Mouse (Mus musculus) midbrain, embryonic 14.5 days (tissue): ENCODE measurements at regions not wholly inside any gene's neighbourhood (a gene's known extent, or its start where the extent isn't known, plus 50 kb on each side); places are given as distances from the start of the nearest gene placed in this dataset.

Experiments
- ATAC-seq: fragments of 200-750 bp; cut with Nextera tagmentation; 2 replicates; pipeline ENCODE4 v1.8.0; 2017; ENCODE audit warnings: moderate number of reproducible peaks, moderate library complexity; ENCODE audit not compliant: low FRiP score, low TSS enrichment
- DNase-seq: peaks from one replicate; pipeline ENCODE4 v3.0.0-alpha.2; 2015
- H3K27ac ChIP-seq: fragments of 300-500 bp; sonication (generic); replicated peaks from 2 replicates; pipeline ENCODE4 v1.5.1; 2014; ENCODE audit warnings: mild to moderate bottlenecking, low read depth, low read length, moderate library complexity
- H3K27me3 ChIP-seq: fragments of 300-500 bp; sonication (generic); 2 replicates; pipeline ENCODE4 v1.6.1; 2014; ENCODE audit warnings: low read length, control low read depth, mixed read lengths; ENCODE audit not compliant: control insufficient read depth, insufficient read depth
- H3K36me3 ChIP-seq: fragments of 300-500 bp; sonication (generic); 2 replicates; pipeline ENCODE4 v1.6.1; 2014; ENCODE audit warnings: low read length, control low read depth; ENCODE audit not compliant: control insufficient read depth, insufficient read depth
- H3K4me1 ChIP-seq: fragments of 300-500 bp; sonication (generic); 2 replicates; pipeline ENCODE4 v1.6.1; 2014; ENCODE audit warnings: mild to moderate bottlenecking, antibody characterized with exemption, low read length, control low read depth; ENCODE audit not compliant: control insufficient read depth, insufficient read depth
- H3K4me2 ChIP-seq: fragments of 300-500 bp; sonication (generic); 2 replicates; pipeline ENCODE4 v1.6.1; 2014; ENCODE audit warnings: mild to moderate bottlenecking, low read length, moderate library complexity
- H3K4me3 ChIP-seq: fragments of 300-500 bp; sonication (generic); replicated peaks from 2 replicates; pipeline ENCODE4 v1.5.1; 2014; ENCODE audit warnings: low read depth, low read length
- H3K9ac ChIP-seq: fragments of 300-500 bp; sonication (generic); replicated peaks from 2 replicates; pipeline ENCODE4 v1.6.1; 2014; ENCODE audit warnings: mild to moderate bottlenecking, low read length, moderate library complexity
- H3K9me3 ChIP-seq: fragments of 300-500 bp; sonication (generic); 2 replicates; pipeline ENCODE4 v1.6.1; 2016; ENCODE audit warnings: low read length, control low read depth, mixed read lengths; ENCODE audit not compliant: control insufficient read depth
- WGBS: fragments of 180-500 bp; shearing (Covaris S2); extraction: QIAGEN DNeasy Blood & Tissue Kit; methylation state at CpG from one replicate; pipeline ENCODE4 v1.1.7; 2014; 5-methylcytosine and 5-hydroxymethylcytosine counted together

DNA sequence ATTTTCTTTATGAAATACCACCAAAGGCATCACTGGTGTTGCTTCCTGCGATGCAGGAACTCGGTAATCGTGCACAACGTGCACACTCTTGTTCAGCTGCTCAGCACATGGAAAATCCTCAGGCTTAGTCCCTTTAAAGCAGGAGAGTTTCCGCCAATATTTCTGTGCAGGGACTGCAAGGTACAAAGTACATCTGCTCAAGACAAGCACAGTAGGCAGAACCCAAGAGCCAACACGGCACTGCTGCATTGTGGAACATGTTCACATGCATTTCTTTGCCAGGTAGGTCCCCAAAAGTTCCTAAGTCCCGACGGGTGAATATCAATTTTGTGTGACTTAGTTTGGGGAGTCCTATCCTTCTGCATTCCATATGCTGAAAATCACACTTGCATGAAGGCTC, 808.0 kb upstream of the Pou3f3 start:
- Histone ChIP-seq H3K4me1 (peaks cover 35% of the 10 kb centered on the region), H3K27ac (no peak overlapping the region), H3K4me2 (no peak overlapping the region), H3K4me3 (no peak overlapping the region), H3K9ac (no peak overlapping the region), H3K36me3 (no peaks in the 10 kb centered on the region), H3K27me3 (no peaks in the 10 kb centered on the region), H3K9me3 (no peaks in the 10 kb centered on the region)
- no peak for ATAC-seq
- no peak for DNase-seq
- 91% methylated on average over 8 of the region's 8 CpGs for WGBS

DNA sequence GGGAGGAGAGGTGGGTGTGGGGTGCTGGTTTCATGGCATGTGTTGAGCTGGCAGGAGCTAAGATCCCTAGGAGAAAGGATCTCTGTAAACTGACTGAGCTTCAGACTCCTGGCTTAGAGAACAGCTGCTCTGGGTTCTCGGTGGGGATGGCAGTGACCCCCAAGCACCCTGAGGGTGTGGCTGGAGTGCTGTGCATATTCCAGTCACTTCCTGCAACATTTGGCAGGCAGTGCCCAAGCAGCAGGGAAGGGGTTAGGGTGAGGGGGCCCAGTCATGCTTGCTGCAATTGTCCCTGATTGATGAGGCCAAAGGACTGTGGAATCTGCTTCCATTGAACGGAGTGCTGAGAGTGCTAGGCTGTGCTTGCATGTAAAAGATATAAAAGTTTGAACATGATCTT, 807.4 kb upstream of the Pou3f3 start:
- Histone ChIP-seq H3K4me1 (peaks cover 35% of the 10 kb centered on the region), H3K27me3 (no peaks in the 10 kb centered on the region), H3K36me3 (no peaks in the 10 kb centered on the region), H3K9me3 (no peaks in the 10 kb centered on the region), H3K27ac (no peak overlapping the region), H3K9ac (no peak overlapping the region), H3K4me2 (no peak overlapping the region), H3K4me3 (no peak overlapping the region)
- 10% methylated on average over 2 of the region's 2 CpGs for WGBS
- peak; percentile 41 for DNase-seq
- no peak; the same call in 1 of the 2 replicates for ATAC-seq

DNA sequence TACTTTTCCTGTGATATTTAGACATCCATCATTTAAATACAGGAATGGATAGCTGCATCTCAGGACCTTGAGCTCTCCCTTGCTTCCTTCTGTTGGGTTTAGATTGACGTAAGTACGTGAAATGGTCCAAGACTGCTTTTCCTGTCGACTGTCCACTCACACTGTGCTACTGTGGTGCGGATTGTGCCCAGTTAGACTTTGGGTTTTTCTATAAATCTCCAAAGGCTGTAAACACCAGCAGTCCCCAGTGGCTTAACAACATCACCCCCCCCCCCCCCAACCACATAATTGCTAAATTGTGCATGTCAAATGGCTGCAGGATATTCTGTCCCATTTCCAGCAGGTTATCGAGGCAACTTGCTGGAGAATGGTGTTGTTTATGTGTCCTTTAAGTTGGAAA, 806.6 kb upstream of the Pou3f3 start:
- no peak overlapping the region for H3K4me2 ChIP-seq
- H3K9me3 ChIP-seq = no peaks in the 10 kb centered on the region
- no peaks in the 10 kb centered on the region for H3K27me3 ChIP-seq
- no peak overlapping the region for H3K4me3 ChIP-seq
- no peak overlapping the region for H3K27ac ChIP-seq
- no peak for DNase-seq
- H3K4me1 ChIP-seq = peaks cover 35% of the 10 kb centered on the region
- WGBS = 51% methylated on average over 5 of the region's 5 CpGs
- H3K9ac ChIP-seq = no peak overlapping the region
- no peak for ATAC-seq
- H3K36me3 ChIP-seq = no peaks in the 10 kb centered on the region

DNA sequence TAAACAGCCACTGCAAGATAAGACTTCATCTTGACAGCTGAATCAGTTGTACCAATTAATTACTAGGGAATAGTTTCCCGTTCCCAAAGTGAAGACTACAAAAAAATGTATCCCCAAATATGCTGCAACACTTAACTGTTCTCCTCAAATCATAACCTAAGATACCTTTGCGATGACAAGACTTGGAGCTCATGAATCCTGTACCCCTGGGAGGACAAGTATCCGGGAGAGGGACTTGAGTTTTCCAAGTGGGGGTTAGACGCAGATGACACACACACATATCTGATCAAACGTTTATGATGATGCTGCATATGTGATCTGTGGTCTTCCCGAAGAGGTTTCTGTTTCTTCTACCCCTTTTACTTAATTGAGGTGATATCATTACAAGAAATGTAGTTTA, 805.6 kb upstream of the Pou3f3 start:
- Histone ChIP-seq H3K36me3 (no peaks in the 10 kb centered on the region), H3K27ac (no peak overlapping the region), H3K4me1 (peaks cover 35% of the 10 kb centered on the region), H3K4me3 (no peak overlapping the region), H3K27me3 (no peaks in the 10 kb centered on the region), H3K9ac (no peak overlapping the region), H3K9me3 (no peaks in the 10 kb centered on the region), H3K4me2 (no peak overlapping the region; the same call in 1 of the 2 replicates)
- 43% methylated on average over 6 of the region's 6 CpGs for WGBS
- DNase-seq (peak; percentile 34), ATAC-seq (no peak)

DNA sequence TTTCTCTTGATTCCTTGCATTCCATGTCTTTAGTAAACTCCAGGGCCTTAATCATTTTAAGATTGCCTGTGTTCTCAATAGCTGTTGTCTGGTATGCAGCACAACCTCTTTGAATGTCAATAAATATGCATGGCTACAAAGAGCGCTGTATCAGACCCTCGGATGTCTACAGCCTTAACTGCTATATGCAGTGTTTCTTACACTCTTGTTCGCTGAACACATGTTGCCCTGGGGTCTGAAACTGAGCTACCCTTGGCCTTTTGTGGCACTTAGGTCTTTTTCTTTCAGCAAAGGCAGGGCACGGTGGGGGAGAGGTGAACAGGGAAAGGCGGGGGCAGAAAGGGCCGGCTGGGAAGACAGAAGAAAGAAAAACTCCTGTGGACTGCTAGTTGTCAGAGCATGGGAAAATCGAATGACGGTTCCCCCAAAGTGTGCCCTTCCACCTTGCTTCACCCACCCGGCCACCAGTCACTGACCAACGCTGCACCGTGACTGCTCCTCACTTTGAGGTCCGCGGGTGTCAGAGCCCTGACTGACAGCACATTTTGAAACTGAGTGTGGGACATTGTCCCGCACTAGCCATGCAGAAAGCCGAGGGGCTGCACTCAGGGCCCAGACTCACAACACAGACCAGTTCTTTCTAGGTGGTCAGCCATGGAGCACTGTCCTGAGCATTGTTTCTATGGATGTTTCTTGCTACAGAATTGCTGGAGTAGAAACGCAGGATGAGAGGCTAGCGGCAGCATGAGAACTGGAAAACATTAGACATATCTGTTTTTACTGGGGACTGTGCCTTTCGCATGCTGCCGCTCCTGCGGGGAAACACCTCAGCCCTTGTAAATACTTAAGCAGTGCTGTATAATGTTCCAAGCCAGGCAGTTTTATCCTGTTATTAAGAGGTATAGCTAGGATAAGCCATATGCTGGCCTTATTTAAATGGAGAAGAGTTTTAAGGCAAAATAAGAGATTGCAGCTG, 804.6 kb upstream of the Pou3f3 start:
- H3K9ac ChIP-seq = peak overlapping the region; percentile 24; the same call in 1 of the 2 replicates
- H3K9me3 ChIP-seq = no peaks in the 10 kb centered on the region
- H3K4me2 ChIP-seq = peak overlapping the region; percentile 45
- DNase-seq (peak; percentile 50), ATAC-seq (0 out of 2 replicates have a peak, but pooled peaks have one; percentile 47)
- no peaks in the 10 kb centered on the region for H3K27me3 ChIP-seq
- WGBS = 16% methylated on average over 20 of the region's 20 CpGs
- H3K27ac ChIP-seq = peak overlapping the region; percentile 65
- 0 out of 2 replicates have a peak overlapping the region, but pooled peaks have one; percentile 2 for H3K4me3 ChIP-seq
- H3K36me3 ChIP-seq = no peaks in the 10 kb centered on the region
- H3K4me1 ChIP-seq = peaks cover 34% of the 10 kb centered on the region

DNA sequence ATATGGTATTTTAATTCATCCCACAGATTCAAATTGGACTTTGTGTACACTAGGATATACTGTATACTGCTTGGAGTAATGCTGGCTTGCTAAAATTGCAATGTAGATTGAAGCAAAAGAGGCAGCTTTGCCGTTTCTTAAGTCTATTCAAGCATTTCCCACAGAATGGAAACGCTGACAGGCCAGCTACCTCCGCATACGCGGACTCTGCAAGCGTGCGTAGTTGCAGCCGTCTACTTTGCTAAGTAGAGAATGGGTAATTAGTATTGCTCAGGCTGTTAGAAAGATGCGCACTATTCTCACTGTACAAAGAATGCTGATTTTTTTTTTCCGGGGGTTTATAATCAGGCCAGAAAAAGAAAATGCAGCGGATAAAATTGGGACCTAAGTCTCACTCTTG, 803.8 kb upstream of the Pou3f3 start:
- Histone ChIP-seq H3K4me2 (peak overlapping the region; percentile 45), H3K27ac (peak overlapping the region; percentile 65; the same call in 1 of the 2 replicates), H3K4me3 (no peak overlapping the region), H3K27me3 (no peaks in the 10 kb centered on the region), H3K36me3 (no peaks in the 10 kb centered on the region), H3K9me3 (no peaks in the 10 kb centered on the region), H3K9ac (no peak overlapping the region), H3K4me1 (peaks cover 32% of the 10 kb centered on the region)
- WGBS = 23% methylated on average over 11 of the region's 11 CpGs
- ATAC-seq (no peak), DNase-seq (peak; percentile 64)

DNA sequence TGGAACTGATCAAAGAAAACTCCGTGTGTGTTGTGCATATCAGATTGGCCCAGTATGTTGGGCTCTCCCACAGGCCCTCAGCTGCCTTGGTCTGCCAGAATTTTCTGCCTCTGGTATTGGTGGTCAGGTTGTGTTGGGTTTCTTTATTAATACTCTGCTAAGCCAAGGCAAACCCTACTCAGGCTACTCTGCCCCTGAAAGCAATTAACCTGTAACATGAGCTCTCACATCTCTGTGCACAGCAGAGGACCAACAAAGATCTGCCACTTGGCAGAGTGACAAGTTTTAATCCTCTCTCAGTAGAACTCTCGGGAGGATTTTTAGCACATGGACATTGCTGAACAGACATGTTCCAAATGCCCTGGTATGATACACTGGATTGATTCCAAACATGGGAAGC, 803.2 kb upstream of the Pou3f3 start:
- ATAC-seq (no peak), DNase-seq (peak; percentile 66)
- Histone ChIP-seq H3K4me2 (peak overlapping the region; percentile 45; the same call in 1 of the 2 replicates), H3K9me3 (no peaks in the 10 kb centered on the region), H3K4me1 (peaks cover 32% of the 10 kb centered on the region), H3K36me3 (no peaks in the 10 kb centered on the region), H3K27me3 (no peaks in the 10 kb centered on the region), H3K9ac (no peak overlapping the region), H3K4me3 (no peak overlapping the region), H3K27ac (no peak overlapping the region)
- WGBS = 24% methylated on average over 2 of the region's 2 CpGs

DNA sequence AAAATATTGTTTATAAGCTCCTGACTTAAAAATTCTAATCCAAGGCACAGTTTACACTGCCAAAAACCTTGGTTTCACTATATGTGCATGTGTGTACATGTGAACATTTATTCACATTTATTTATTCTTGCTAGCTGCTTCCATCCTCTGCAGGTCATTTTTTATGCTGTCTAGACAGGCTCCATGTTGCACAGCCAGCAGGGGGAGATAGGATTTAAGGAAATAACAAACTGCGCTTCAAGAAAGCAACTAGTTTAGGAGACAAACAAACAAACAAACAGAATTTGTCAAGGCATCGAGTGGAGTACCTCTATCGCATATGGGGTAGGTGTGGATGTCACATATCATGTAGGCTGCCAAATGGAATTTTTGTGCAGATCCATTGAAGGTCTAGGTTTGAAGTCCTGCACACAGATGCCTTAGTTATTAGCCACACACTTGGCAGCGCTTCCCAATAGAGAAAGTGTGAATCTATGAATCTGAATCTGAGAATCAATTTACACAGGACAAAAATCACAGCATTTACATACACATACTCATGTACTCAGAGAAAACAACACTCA, 797.7 kb upstream of the Pou3f3 start:
- ATAC-seq (no peak; the same call in 1 of the 2 replicates), DNase-seq (peak; percentile 79)
- Histone ChIP-seq H3K27ac (no peak overlapping the region), H3K4me3 (no peak overlapping the region), H3K36me3 (no peaks in the 10 kb centered on the region), H3K4me2 (no peak overlapping the region), H3K4me1 (no peaks in the 10 kb centered on the region), H3K27me3 (no peaks in the 10 kb centered on the region), H3K9ac (no peak overlapping the region), H3K9me3 (no peaks in the 10 kb centered on the region)
- 76% methylated on average over 4 of the region's 4 CpGs for WGBS
